Mouse (Mus musculus): ENCODE data around the gene Gm20773.
"Not testable (repeated sequence)": the region's sequence is repeated elsewhere in the genome, so short reads cannot be mapped to it uniquely, and the experiment has no call there.

DNA sequence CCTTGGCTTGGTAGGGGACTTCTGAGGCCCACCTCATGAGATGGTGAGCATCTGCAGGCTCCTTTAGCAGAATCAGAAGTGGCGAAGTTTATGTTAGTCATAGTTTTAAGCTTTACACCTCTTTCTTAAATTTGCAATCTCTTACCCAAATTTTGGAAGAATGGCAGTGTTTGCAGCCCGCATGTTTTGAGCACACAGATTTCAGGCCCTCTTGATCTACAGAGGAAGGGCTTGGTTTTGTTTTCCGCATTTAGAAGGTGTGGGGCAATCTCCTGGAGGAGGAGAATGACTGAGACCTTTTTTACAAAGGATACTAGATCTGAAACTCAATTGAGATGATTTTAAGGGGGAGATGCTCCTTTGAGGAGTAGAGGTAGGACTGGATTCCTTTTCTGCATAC, 28.3 kb upstream of the Gm20773 start, which contains the start of gene Gm21866:
- not testable (repeated sequence) for TF ChIP-seq CTCF (IDR thresholded peaks at IDR 0.05; ENCODE audit: low read depth); EP300 (optimal IDR thresholded peaks at IDR 0.05)
